Mouse (Mus musculus): ENCODE measurements at regions not wholly inside any gene's neighbourhood (a gene's known extent, or its start where the extent isn't known, plus 50 kb on each side); places are given as distances from the start of the nearest gene placed in this dataset.

DNA sequence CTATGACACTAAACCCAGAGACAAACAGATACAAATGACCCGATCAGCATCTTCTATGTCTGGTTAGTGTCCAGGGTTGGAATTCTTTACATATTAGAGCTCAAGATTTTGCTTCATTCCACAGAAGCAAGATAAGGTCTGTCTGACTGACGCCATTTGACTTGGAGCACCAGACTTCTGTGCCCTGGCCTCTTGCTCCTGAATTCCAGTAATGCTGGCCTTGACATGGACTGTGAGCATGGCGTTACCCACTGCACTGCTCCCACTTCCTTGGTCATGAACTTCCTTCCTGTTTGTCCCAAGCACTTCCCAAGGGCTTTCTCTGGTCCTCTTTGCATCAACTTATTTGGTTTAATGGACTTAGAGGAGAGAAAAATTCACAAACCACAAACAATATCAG lies 225.6 kb upstream of the Igfbp3 start:
- H3K9ac ChIP-seq (ENCODE audit: low read depth, low read length), result no peak overlapping the region
- no peaks in the 10 kb centered on the region for H3K36me3 ChIP-seq (ENCODE audit: control insufficient read depth, insufficient read depth, low read length)
- ATAC-seq (replicated peaks; ENCODE audit: insufficient number of reproducible peaks, low FRiP score, low TSS enrichment), result no peak
- H3K27me3 ChIP-seq (ENCODE audit: control insufficient read depth, insufficient read depth, low read length), result no peaks in the 10 kb centered on the region
- no peak overlapping the region for H3K4me3 ChIP-seq (ENCODE audit: low read depth, low read length)
- WGBS (ENCODE audit: insufficient replicate concordance), result 34% methylated on average over 3 of the region's 3 CpGs
- no peak overlapping the region for H3K27ac ChIP-seq (ENCODE audit: low read depth, low read length)
- H3K4me2 ChIP-seq, result no peak overlapping the region
- no peaks in the 10 kb centered on the region for H3K4me1 ChIP-seq (ENCODE audit: control insufficient read depth, insufficient read depth, low read length)
- H3K9me3 ChIP-seq (replicated peaks; ENCODE audit: control insufficient read depth, low read length), result no peaks in the 10 kb centered on the region; the same call in 1 of the 2 replicates

DNA sequence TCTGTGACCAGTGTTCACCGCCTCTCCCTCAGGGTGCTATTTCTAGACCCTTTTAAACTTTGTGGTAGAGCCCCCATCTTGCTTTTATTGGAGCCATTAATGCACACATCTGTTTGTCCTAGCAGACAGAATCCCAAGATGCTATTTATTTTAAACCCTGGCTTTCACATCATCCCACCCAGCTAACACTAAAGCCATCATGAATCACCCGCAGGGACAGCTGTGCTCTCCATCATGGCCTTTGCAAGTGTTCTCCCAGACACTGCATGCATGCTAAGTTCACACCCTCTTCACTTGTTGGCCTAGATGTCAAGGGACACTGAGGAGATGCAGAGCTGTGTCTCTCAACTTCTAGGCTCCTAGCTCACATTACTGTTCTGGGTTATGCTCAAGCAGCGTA lies 220.9 kb upstream of the Igfbp3 start:
- 85% methylated on average over 3 of the region's 3 CpGs for WGBS (ENCODE audit: insufficient replicate concordance)
- no peak overlapping the region for H3K27ac ChIP-seq (ENCODE audit: low read depth, low read length)
- H3K9me3 ChIP-seq (replicated peaks; ENCODE audit: control insufficient read depth, low read length), result peaks cover 2% of the 10 kb centered on the region; the same call in 1 of the 2 replicates
- H3K4me2 ChIP-seq, result no peak overlapping the region
- H3K9ac ChIP-seq (ENCODE audit: low read depth, low read length), result no peak overlapping the region
- no peaks in the 10 kb centered on the region for H3K36me3 ChIP-seq (ENCODE audit: control insufficient read depth, insufficient read depth, low read length)
- H3K4me3 ChIP-seq (ENCODE audit: low read depth, low read length), result no peak overlapping the region
- H3K4me1 ChIP-seq (ENCODE audit: control insufficient read depth, insufficient read depth, low read length), result no peaks in the 10 kb centered on the region
- no peak for ATAC-seq (replicated peaks; ENCODE audit: insufficient number of reproducible peaks, low FRiP score, low TSS enrichment)
- H3K27me3 ChIP-seq (ENCODE audit: control insufficient read depth, insufficient read depth, low read length), result no peaks in the 10 kb centered on the region

DNA sequence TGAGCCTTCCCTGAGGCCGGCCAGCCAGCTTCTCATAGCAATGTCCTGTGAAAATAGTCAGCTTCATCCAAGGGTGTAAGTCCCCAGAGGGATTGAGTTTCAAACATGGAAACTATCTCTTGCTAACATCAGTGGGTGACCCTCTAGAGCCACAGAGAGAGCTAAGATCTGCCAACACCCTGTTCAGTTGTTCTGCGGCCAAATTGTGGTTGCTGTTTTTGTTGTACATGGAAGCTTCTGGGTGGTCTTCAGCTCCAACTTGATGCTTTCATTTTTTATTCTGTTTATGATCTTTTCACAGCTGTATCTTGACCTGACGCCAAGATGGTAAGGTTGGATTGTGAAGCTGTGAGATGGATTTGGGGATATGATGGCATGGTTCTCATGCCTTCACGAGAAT lies 214.0 kb upstream of the Igfbp3 start:
- no peak overlapping the region for H3K4me2 ChIP-seq
- no peak for ATAC-seq (replicated peaks; ENCODE audit: insufficient number of reproducible peaks, low FRiP score, low TSS enrichment)
- no peak overlapping the region for H3K4me3 ChIP-seq (ENCODE audit: low read depth, low read length)
- H3K4me1 ChIP-seq (ENCODE audit: control insufficient read depth, insufficient read depth, low read length), result peaks cover 12% of the 10 kb centered on the region
- 0 out of 2 replicates have a peak, but pooled peaks cover 2% of the 10 kb centered on the region for H3K9me3 ChIP-seq (replicated peaks; ENCODE audit: control insufficient read depth, low read length)
- WGBS (ENCODE audit: insufficient replicate concordance), result 79% methylated on average over 4 of the region's 4 CpGs
- H3K36me3 ChIP-seq (ENCODE audit: control insufficient read depth, insufficient read depth, low read length), result no peaks in the 10 kb centered on the region
- H3K27ac ChIP-seq (ENCODE audit: low read depth, low read length), result no peak overlapping the region
- no peak overlapping the region for H3K9ac ChIP-seq (ENCODE audit: low read depth, low read length)
- H3K27me3 ChIP-seq (ENCODE audit: control insufficient read depth, insufficient read depth, low read length), result no peaks in the 10 kb centered on the region

DNA sequence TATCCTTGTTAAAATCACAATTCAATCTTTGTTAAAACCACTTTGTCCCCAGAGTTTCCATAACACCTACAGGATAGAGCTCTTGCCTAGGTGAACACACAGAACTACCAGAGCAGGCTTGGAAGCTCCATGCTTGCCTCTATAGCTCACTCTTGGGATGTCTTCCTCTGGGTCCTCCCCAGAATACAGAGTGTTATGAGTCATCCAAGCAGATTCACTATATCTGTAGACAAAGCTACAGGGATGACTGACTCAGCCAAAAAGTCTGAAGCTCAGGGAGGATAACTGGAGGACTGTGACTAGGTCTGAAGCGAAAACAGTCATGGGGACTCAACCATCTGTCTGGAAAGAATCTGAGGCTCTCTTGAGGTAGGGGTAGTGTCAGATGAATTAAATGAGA lies 211.5 kb upstream of the Igfbp3 start:
- 86% methylated on average over 1 of the region's 1 CpGs for WGBS (ENCODE audit: insufficient replicate concordance)
- H3K27me3 ChIP-seq (ENCODE audit: control insufficient read depth, insufficient read depth, low read length), result no peaks in the 10 kb centered on the region
- no peak overlapping the region for H3K4me3 ChIP-seq (ENCODE audit: low read depth, low read length)
- H3K9me3 ChIP-seq (replicated peaks; ENCODE audit: control insufficient read depth, low read length), result no peaks in the 10 kb centered on the region
- H3K36me3 ChIP-seq (ENCODE audit: control insufficient read depth, insufficient read depth, low read length), result no peaks in the 10 kb centered on the region
- H3K4me1 ChIP-seq (ENCODE audit: control insufficient read depth, insufficient read depth, low read length), result peaks cover 12% of the 10 kb centered on the region
- no peak overlapping the region for H3K27ac ChIP-seq (ENCODE audit: low read depth, low read length)
- no peak; the same call in 1 of the 2 replicates for ATAC-seq (replicated peaks; ENCODE audit: insufficient number of reproducible peaks, low FRiP score, low TSS enrichment)
- H3K4me2 ChIP-seq, result no peak overlapping the region
- no peak overlapping the region for H3K9ac ChIP-seq (ENCODE audit: low read depth, low read length)

DNA sequence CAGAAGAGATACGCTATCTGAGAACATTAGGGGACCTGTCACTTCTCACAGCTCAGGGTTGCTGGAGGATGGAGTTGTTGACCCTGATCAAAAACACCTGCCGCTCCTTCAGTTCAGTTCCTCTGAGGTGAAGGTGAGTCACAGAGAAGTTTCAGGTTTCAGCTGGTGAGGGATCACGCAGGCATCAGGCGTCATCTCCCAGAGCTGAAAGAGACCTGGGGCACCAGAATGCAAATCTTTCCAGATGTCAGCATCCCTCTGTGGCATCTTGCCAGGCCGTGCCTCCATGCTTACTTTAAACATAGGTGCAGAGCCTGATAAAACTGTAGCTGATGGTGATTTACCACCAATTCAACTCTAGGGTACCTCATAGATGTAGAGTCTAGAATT lies 210.4 kb upstream of the Igfbp3 start:
- Histone ChIP-seq H3K36me3 (ENCODE audit: control insufficient read depth, insufficient read depth, low read length) (no peaks in the 10 kb centered on the region), H3K4me3 (ENCODE audit: low read depth, low read length) (no peak overlapping the region), H3K4me2 (peak overlapping the region; percentile 50; the same call in 1 of the 2 replicates), H3K4me1 (ENCODE audit: control insufficient read depth, insufficient read depth, low read length) (peaks cover 12% of the 10 kb centered on the region), H3K9ac (ENCODE audit: low read depth, low read length) (no peak overlapping the region), H3K9me3 (replicated peaks; ENCODE audit: control insufficient read depth, low read length) (no peaks in the 10 kb centered on the region), H3K27ac (ENCODE audit: low read depth, low read length) (no peak overlapping the region), H3K27me3 (ENCODE audit: control insufficient read depth, insufficient read depth, low read length) (no peaks in the 10 kb centered on the region)
- no peak for ATAC-seq (replicated peaks; ENCODE audit: insufficient number of reproducible peaks, low FRiP score, low TSS enrichment)
- WGBS (ENCODE audit: insufficient replicate concordance), result 39% methylated on average over 5 of the region's 5 CpGs

DNA sequence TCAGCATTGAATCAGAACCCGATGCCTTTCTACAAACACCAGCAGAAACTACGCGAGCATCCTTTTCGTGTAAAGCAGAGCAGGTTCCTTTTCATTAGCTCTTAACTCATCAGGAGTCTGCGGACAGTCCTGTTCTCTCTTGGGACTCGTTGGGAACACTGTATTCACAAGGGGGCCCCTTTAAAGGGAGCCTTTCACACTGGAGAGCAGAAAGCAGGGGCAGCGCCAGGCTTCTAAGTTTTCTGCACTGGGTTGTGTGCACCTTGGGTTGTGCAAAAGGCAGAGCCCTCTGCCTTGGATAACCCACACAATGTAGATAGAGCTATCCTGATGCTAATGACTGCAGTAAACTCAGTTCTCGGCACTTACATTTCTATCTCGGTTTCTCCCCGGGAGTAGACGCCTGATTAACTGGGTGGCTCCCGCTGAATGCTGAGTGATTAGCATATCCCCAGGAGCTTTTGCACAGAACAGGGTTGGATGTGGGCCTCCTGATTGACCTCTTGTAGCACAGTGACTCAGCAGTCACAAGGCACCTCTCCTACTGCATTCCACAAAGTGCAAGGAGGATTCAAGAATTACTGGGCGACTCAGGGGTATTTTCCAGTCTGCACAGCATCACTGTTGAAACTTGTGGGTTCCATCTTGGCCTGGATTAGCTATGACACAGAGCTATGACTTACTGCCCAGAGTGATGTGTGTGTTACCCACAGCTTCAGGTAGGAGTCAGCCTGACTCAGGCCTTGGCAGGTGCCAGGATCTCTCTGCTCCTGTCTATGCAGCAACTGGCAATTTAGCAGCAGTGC lies 209.8 kb upstream of the Igfbp3 start:
- no peaks in the 10 kb centered on the region for H3K36me3 ChIP-seq (ENCODE audit: control insufficient read depth, insufficient read depth, low read length)
- H3K4me2 ChIP-seq, result peak overlapping the region; percentile 50
- H3K4me3 ChIP-seq (ENCODE audit: low read depth, low read length), result 0 out of 2 replicates have a peak overlapping the region, but pooled peaks have one; percentile 10
- peak; percentile 91 for ATAC-seq (replicated peaks; ENCODE audit: insufficient number of reproducible peaks, low FRiP score, low TSS enrichment)
- H3K27me3 ChIP-seq (ENCODE audit: control insufficient read depth, insufficient read depth, low read length), result no peaks in the 10 kb centered on the region
- H3K27ac ChIP-seq (ENCODE audit: low read depth, low read length), result peak overlapping the region; percentile 31
- H3K4me1 ChIP-seq (ENCODE audit: control insufficient read depth, insufficient read depth, low read length), result peaks cover 12% of the 10 kb centered on the region
- H3K9ac ChIP-seq (ENCODE audit: low read depth, low read length), result peak overlapping the region; percentile 31; the same call in 1 of the 2 replicates
- WGBS (ENCODE audit: insufficient replicate concordance), result 12% methylated on average over 13 of the region's 13 CpGs
- no peaks in the 10 kb centered on the region for H3K9me3 ChIP-seq (replicated peaks; ENCODE audit: control insufficient read depth, low read length)

DNA sequence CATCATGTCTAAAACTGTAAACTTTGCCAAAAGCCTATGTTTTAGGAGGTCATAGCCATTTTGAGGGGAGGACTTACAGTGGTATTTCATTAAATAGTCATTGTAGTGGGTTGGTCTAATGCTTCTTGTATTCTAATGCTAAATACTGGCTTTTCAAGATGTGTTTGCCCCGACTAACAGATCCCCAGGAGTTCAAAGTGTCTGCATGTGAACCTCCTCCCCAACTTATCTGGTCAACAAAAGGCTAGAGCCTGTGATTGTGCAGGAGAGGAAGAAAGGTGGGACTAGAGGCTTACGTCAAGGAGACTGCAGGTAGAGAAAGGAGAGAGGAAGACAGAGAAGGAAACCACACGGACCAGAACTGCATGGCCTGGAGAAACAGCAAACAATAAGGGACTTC lies 198.9 kb upstream of the Igfbp3 start:
- Histone ChIP-seq H3K9ac (ENCODE audit: low read depth, low read length) (no peak overlapping the region), H3K4me2 (no peak overlapping the region), H3K36me3 (ENCODE audit: control insufficient read depth, insufficient read depth, low read length) (no peaks in the 10 kb centered on the region), H3K4me3 (ENCODE audit: low read depth, low read length) (no peak overlapping the region), H3K27ac (ENCODE audit: low read depth, low read length) (no peak overlapping the region), H3K27me3 (ENCODE audit: control insufficient read depth, insufficient read depth, low read length) (no peaks in the 10 kb centered on the region), H3K4me1 (ENCODE audit: control insufficient read depth, insufficient read depth, low read length) (no peaks in the 10 kb centered on the region), H3K9me3 (replicated peaks; ENCODE audit: control insufficient read depth, low read length) (0 out of 2 replicates have a peak, but pooled peaks cover 2% of the 10 kb centered on the region)
- ATAC-seq (replicated peaks; ENCODE audit: insufficient number of reproducible peaks, low FRiP score, low TSS enrichment), result no peak
- 74% methylated on average over 3 of the region's 3 CpGs for WGBS (ENCODE audit: insufficient replicate concordance)

DNA sequence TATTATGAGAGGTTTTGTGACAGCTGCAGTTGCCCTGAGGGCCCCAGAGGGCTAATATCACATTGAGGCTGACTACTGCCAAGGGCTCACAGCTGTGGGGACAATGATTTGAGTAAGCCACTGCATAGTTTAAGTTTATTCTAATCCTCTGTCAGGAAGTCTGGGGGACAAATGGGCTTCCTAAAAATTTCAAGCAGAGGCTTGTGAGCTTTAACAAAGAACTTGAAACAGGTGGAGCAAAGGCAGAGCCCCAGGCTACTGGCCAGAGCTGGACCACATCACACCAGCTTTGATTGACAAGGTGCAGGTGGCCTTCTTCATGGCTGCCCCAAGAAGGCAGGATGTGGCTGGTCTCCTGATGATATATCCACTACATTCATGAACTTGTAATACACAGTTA lies 195.3 kb upstream of the Igfbp3 start:
- no peak overlapping the region for H3K27ac ChIP-seq (ENCODE audit: low read depth, low read length)
- H3K4me1 ChIP-seq (ENCODE audit: control insufficient read depth, insufficient read depth, low read length), result no peaks in the 10 kb centered on the region
- no peaks in the 10 kb centered on the region for H3K36me3 ChIP-seq (ENCODE audit: control insufficient read depth, insufficient read depth, low read length)
- H3K9ac ChIP-seq (ENCODE audit: low read depth, low read length), result no peak overlapping the region
- no peak overlapping the region for H3K4me2 ChIP-seq
- no peaks in the 10 kb centered on the region for H3K27me3 ChIP-seq (ENCODE audit: control insufficient read depth, insufficient read depth, low read length)
- 0 out of 2 replicates have a peak, but pooled peaks cover under 1% of the 10 kb centered on the region for H3K9me3 ChIP-seq (replicated peaks; ENCODE audit: control insufficient read depth, low read length)
- ATAC-seq (replicated peaks; ENCODE audit: insufficient number of reproducible peaks, low FRiP score, low TSS enrichment), result no peak
- H3K4me3 ChIP-seq (ENCODE audit: low read depth, low read length), result no peak overlapping the region

DNA sequence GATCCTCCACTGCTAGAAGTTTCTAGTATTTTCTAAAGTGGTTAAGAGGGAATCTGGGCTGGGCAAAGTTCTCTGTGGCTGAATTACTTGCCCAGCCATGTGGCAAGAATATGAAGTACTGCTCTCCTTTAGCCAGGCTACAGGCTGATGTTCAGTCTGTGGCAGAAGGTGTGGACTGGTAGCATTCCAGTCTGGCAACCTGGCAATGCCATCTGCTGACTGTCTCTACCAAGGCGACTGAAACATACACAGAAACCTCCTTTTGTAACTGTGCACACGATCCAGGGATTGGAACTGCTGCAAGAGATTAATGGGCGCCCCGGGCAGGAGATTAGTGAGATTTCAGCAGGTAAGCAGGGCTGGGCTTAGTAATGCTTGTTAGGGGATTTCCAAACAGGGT lies 190.9 kb upstream of the Igfbp3 start:
- 72% methylated on average over 4 of the region's 4 CpGs for WGBS (ENCODE audit: insufficient replicate concordance)
- no peaks in the 10 kb centered on the region for H3K9me3 ChIP-seq (replicated peaks; ENCODE audit: control insufficient read depth, low read length)
- ATAC-seq (replicated peaks; ENCODE audit: insufficient number of reproducible peaks, low FRiP score, low TSS enrichment), result no peak
- no peaks in the 10 kb centered on the region for H3K36me3 ChIP-seq (ENCODE audit: control insufficient read depth, insufficient read depth, low read length)
- H3K27ac ChIP-seq (ENCODE audit: low read depth, low read length), result no peak overlapping the region
- no peak overlapping the region for H3K4me3 ChIP-seq (ENCODE audit: low read depth, low read length)
- no peak overlapping the region for H3K4me2 ChIP-seq
- H3K9ac ChIP-seq (ENCODE audit: low read depth, low read length), result no peak overlapping the region
- H3K27me3 ChIP-seq (ENCODE audit: control insufficient read depth, insufficient read depth, low read length), result no peaks in the 10 kb centered on the region
- H3K4me1 ChIP-seq (ENCODE audit: control insufficient read depth, insufficient read depth, low read length), result no peaks in the 10 kb centered on the region

Measured in heart, embryonic 11.5 days (tissue).